7 mouse cellular contexts compared by ENCODE assay signal in genomic region chr2:11710101-11710500, GRCm38 (mm10). TPM values are rescaled to one million over a fixed set of nuclear protein-coding genes. Genes with fewer than 3 reads are reported as not detected.
DNase-seq lines count a peak whose midpoint lies in the region; ATAC-seq and TF ChIP-seq lines count a peak whose summit lies in the region.
"Not testable (repeated sequence)": the region's sequence is repeated elsewhere in the genome, so short reads cannot be mapped to it uniquely, and the experiment has no call there.

No protein-coding gene starts in this region.

- not testable (repeated sequence) for H3K36me3 ChIP-seq in intestine, postnatal 0 days (ENCODE audit: control insufficient read depth, insufficient read depth); limb, embryonic 14.5 days (ENCODE audit: control insufficient read depth, insufficient read depth, low read length)

- POLR2A ChIA-PET in Patski (lab: Charles Lee): interaction anchor here (1.2 kb wide), 1 partner anchor 82 kb away, joined by 6 read pairs; no protein-coding TSS in a partner anchor

- not testable (repeated sequence) for H3K4me1 ChIP-seq in intestine, postnatal 0 days (replicated peaks; ENCODE audit: control insufficient read depth, insufficient read depth, low read length); limb, embryonic 14.5 days (ENCODE audit: control insufficient read depth, insufficient read depth, low read length)

- TF ChIP-seq POLR2A in limb, embryonic 14.5 days (IDR thresholded peaks at IDR 0.05; ENCODE audit: borderline replicate concordance, extremely low read depth, insufficient read depth, insufficient read length): not testable (repeated sequence)

- in situ Hi-C loops in Patski (cut with MboI; ENCODE audit: low pct_unique_long_range_greater_than_20kb): not testable (repeated sequence)

- H3K27me3 ChIP-seq in Patski; intestine, postnatal 0 days (replicated peaks; ENCODE audit: control insufficient read depth, insufficient read depth, low read length): not testable (repeated sequence)
- H3K27me3 ChIP-seq in limb, embryonic 14.5 days (ENCODE audit: control insufficient read depth, insufficient read depth, low read length): peaks cover 14% of the 10 kb centered on the region

- not testable (repeated sequence) for DNase-seq in Patski (ENCODE audit: low read depth, low spot score)
- DNase-seq in cerebellum, postnatal 14 days: peak; percentile 25 to 50
- DNase-seq in gastrocnemius, adult 18-20 months (ENCODE audit: low spot score): peak; percentile 11
- peak; percentile 59 for DNase-seq in limb, embryonic 14.5 days (ENCODE audit: low spot score)
- DNase-seq in spleen, postnatal 4 days (ENCODE audit: low spot score in 2 of 2): peak; percentile 24 to 70

- H3K4me3 ChIP-seq in intestine, postnatal 0 days (ENCODE audit: low read depth, low read length); limb, embryonic 14.5 days (replicated peaks; ENCODE audit: low read length): not testable (repeated sequence)

- peak; percentile 51 for TF ChIP-seq CTCF in Patski (IDR thresholded peaks at IDR 0.05)
- peak; percentile 66 for TF ChIP-seq CTCF in intestine, postnatal 0 days (IDR thresholded peaks at IDR 0.05; ENCODE audit: low read depth)

- not testable (repeated sequence) for H3K4me2 ChIP-seq in intestine, postnatal 0 days (replicated peaks; ENCODE audit: low read depth); limb, embryonic 14.5 days (replicated peaks; ENCODE audit: low read depth, low read length, severe bottlenecking)

- not testable (repeated sequence) for H3K27ac ChIP-seq in intestine, postnatal 0 days (ENCODE audit: low read depth, low read length); limb, embryonic 14.5 days (replicated peaks; ENCODE audit: low read depth, low read length)

- 51% methylated on average over 4 of the region's 4 CpGs for WGBS in intestine, postnatal 0 days
- WGBS in limb, embryonic 14.5 days: 54% methylated on average over 4 of the region's 4 CpGs

- CTCF ChIA-PET in Patski (lab: Charles Lee): interaction anchor here (1.0 to 1.2 kb wide), 2 partner anchors 20 to 24 kb away, joined by 3 read pairs; no protein-coding TSS in a partner anchor

- ATAC-seq in Patski; intestine, postnatal 0 days; limb, embryonic 14.5 days (ENCODE audit: low FRiP score, low read depth): not testable (repeated sequence)
- peak; percentile 64 for ATAC-seq in megakaryocyte-erythroid progenitor cell, adult 5-6 weeks (replicated peaks; ENCODE audit: low FRiP score, low TSS enrichment, poor library complexity, severe bottlenecking)

- H3K9ac ChIP-seq in intestine, postnatal 0 days (ENCODE audit: low read depth, low read length); limb, embryonic 14.5 days (ENCODE audit: low read depth, low read length, severe bottlenecking): not testable (repeated sequence)

- H3K9me3 ChIP-seq in intestine, postnatal 0 days (ENCODE audit: control insufficient read depth); limb, embryonic 14.5 days (ENCODE audit: control insufficient read depth, low read length): not testable (repeated sequence)

RNA-seq across cellular contexts. Expression of gene Il15ra, which starts 5.0 kb away (rescaled TPM):
- polyA plus RNA-seq in Patski (2021): 0.91 TPM
- 10 to 100 TPM; 17.6 to 29.5 TPM for total RNA-seq in gastrocnemius, adult 18-20 months (2021)
- 3.7 and 4.9 TPM in 2 replicates for polyA plus RNA-seq in intestine, postnatal 0 days (2015; fragmentation: Nextera tagmentation; extraction: Ambion mirVana)
- 3.7 and 4.6 TPM in 2 replicates for polyA plus RNA-seq in limb, embryonic 14.5 days (2012; rRNA removed)
- polyA plus RNA-seq in limb, embryonic 14.5 days (2014; fragmentation: Nextera tagmentation; extraction: Ambion mirVana): 2.7 and 3.2 TPM in 2 replicates
- total RNA-seq in megakaryocyte-erythroid progenitor cell, adult 5-6 weeks (2014; fragmentation: Nextera tagmentation): 10.7 and 12.3 TPM in 2 replicates
- 9.4 and 12.0 TPM in 2 replicates for total RNA-seq in megakaryocyte-erythroid progenitor cell, adult 5-6 weeks (2017)
